Mouse (Mus musculus): ENCODE data around the gene Fgfr2.

DNA sequence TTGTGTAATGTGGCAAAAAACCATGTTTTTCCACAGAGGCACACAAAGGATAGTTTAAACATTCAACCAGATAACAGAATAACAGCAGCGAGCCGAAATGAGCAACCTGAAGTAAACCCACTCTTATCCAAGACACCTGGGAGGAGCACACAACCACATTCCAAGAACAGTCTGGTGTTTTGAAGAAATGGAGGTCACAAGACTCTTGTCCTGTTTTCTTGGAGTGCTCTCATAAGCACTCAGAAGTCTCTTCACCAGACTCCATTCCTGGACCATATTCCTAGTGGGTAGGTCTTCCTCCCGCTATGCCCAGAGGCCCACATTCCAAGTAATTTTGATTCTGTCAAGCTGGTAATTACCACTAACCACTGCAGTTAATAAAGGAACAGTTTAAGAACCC is 1973.0 kb downstream of the Fgfr2 start:
- TF ChIP-seq CTCF (IDR thresholded peaks at IDR 0.05; ENCODE audit: low read depth) (no peak), EP300 (IDR thresholded peaks at IDR 0.05; ENCODE audit: low read depth) (no peak)

Measured in liver, postnatal 0 days (tissue).